Mouse (Mus musculus) erythroblast, embryonic 14.5 days (primary cell): Measurements from ENCODE around the gene Itgb6.

Source experiments
- GATA1 ChIP-seq: IDR thresholded peaks from 2 replicates; pipeline ENCODE4 v1.6.1; 2012; ENCODE audit warnings: low read length, inconsistent platforms, mixed read lengths
- TAL1 ChIP-seq: IDR thresholded peaks from 3 replicates; pipeline ENCODE4 v1.6.1; 2012; ENCODE audit warnings: low read length, inconsistent platforms, mixed read lengths

- TF ChIP-seq GATA1 (no peak), TAL1 (no peak)
These were observed 30.2 kb downstream of the Itgb6 start for GRCm38 (mm10) chr2:60692239-60692638.
